Mouse (Mus musculus) cerebellum, adult 2 months (tissue): ENCODE measurements around the gene Aptx. TPM values are rescaled to one million over a fixed set of nuclear protein-coding genes. Genes with fewer than 3 reads are reported as not detected.

Experiments
- DNase-seq, 2 experiments: peaks; one replicate each; pipeline ENCODE4 v3.0.0; 2021
- H3K27ac ChIP-seq: fragments of 200-500 bp; 2 replicates; pipeline ENCODE4 v1.5.1; 2012; ENCODE audit warnings: low read length, control low read depth, inconsistent platforms; ENCODE audit not compliant: insufficient read depth
- H3K27me3 ChIP-seq: fragments of 200-500 bp; 2 replicates; pipeline ENCODE4 v1.6.1; 2012; ENCODE audit warnings: inconsistent platforms, mild to moderate bottlenecking, low read length, moderate library complexity; ENCODE audit not compliant: control insufficient read depth, insufficient read depth
- H3K4me1 ChIP-seq: fragments of 200-500 bp; 2 replicates; pipeline ENCODE4 v1.6.1; 2011; ENCODE audit warnings: low read length; ENCODE audit not compliant: control insufficient read depth, insufficient read depth
- H3K4me3 ChIP-seq: fragments of 200-500 bp; replicated peaks from 2 replicates; pipeline ENCODE3; 2011; ENCODE audit warnings: mild to moderate bottlenecking, low read depth, low read length, control low read depth; ENCODE audit not compliant: insufficient read depth
- CTCF ChIP-seq: fragments of 200-500 bp; IDR thresholded peaks from 2 replicates; pipeline ENCODE4 v1.5.1; 2011; ENCODE audit warnings: low read depth, mild to moderate bottlenecking, control low read depth, low read length, moderate library complexity, borderline replicate concordance; ENCODE audit not compliant: insufficient read depth
- POLR2A ChIP-seq: fragments of 200-500 bp; IDR thresholded peaks from 2 replicates; pipeline ENCODE4 v1.6.1; 2011; ENCODE audit warnings: low read length, control low read depth, borderline replicate concordance; ENCODE audit not compliant: insufficient read depth
- WGBS: fragments of 180-500 bp; shearing (Covaris S2); methylation state at CpG from one replicate; pipeline ENCODE4 v1.1.7; 2018; 5-methylcytosine and 5-hydroxymethylcytosine counted together
- polyA plus RNA-seq: library from polyadenylated mRNA; depleted of rRNA; stranded (reverse); fragments of >200 nt; gene quantifications from 2 replicates; pipeline ENCODE4 v1.2.3, GENCODE M21; 2012

Aptx gene
- polyA plus RNA-seq, 1 experiment = 24.1 TPM

GRCm38 (mm10) chr4:40682359-40682758, 20.6 kb downstream of the Aptx start:
- Histone ChIP-seq H3K27ac (no peak overlapping the region), H3K27me3 (no peaks in the 10 kb centered on the region), H3K4me3 (no peak overlapping the region), H3K4me1 (no peaks in the 10 kb centered on the region; the same call in 1 of the 2 replicates)
- DNase-seq = no peak
- WGBS = 94% methylated on average over 5 of the region's 5 CpGs
- TF ChIP-seq POLR2A (no peak), CTCF (no peak)

- Histone ChIP-seq H3K27me3 (no peaks in the 10 kb centered on the region), H3K4me1 (no peaks in the 10 kb centered on the region; the same call in 1 of the 2 replicates), H3K4me3 (no peak overlapping the region), H3K27ac (no peak overlapping the region)
- 9% methylated on average over 3 of the region's 3 CpGs for WGBS
- peak; percentile 52 to 56 for DNase-seq
- peak; percentile 8; the same call in 1 of the 2 replicates for TF ChIP-seq CTCF
- no peak for TF ChIP-seq POLR2A
Measured at GRCm38 (mm10) chr4:40681908-40682307, 21.1 kb downstream of the Aptx start.

- no peak overlapping the region for H3K27ac ChIP-seq
- H3K27me3 ChIP-seq = no peaks in the 10 kb centered on the region
- peaks cover 5% of the 10 kb centered on the region; the same call in 1 of the 2 replicates for H3K4me1 ChIP-seq
- peak; percentile 34 to 35 for DNase-seq
- TF ChIP-seq CTCF = peak; percentile 76
- no peak for TF ChIP-seq POLR2A
- no peak overlapping the region for H3K4me3 ChIP-seq
- WGBS = 55% methylated on average over 5 of the region's 5 CpGs
Measured at GRCm38 (mm10) chr4:40680250-40680860, 22.6 kb downstream of the Aptx start.

GRCm38 (mm10) chr4:40677132-40677531, 25.9 kb downstream of the Aptx start:
- Histone ChIP-seq H3K4me3 (no peak overlapping the region), H3K4me1 (peaks cover 5% of the 10 kb centered on the region; the same call in 1 of the 2 replicates), H3K27ac (no peak overlapping the region), H3K27me3 (no peaks in the 10 kb centered on the region)
- DNase-seq = no peak
- no peak for TF ChIP-seq POLR2A
- TF ChIP-seq CTCF = peak; percentile 16; the same call in 1 of the 2 replicates
- 17% methylated on average over 5 of the region's 5 CpGs for WGBS

GRCm38 (mm10) chr4:40676338-40676737, 26.7 kb downstream of the Aptx start:
- no peak for TF ChIP-seq POLR2A
- no peak for TF ChIP-seq CTCF
- WGBS = 16% methylated on average over 14 of the region's 14 CpGs
- Histone ChIP-seq H3K27ac (no peak overlapping the region), H3K4me1 (peaks cover 5% of the 10 kb centered on the region; the same call in 1 of the 2 replicates), H3K27me3 (no peaks in the 10 kb centered on the region), H3K4me3 (no peak overlapping the region)
- no peak for DNase-seq

- H3K4me1 ChIP-seq = 0 out of 2 replicates have a peak, but pooled peaks cover 5% of the 10 kb centered on the region
- H3K27ac ChIP-seq = no peak overlapping the region
- no peak overlapping the region for H3K4me3 ChIP-seq
- TF ChIP-seq POLR2A (no peak), CTCF (no peak)
- 90% methylated on average over 5 of the region's 5 CpGs for WGBS
- DNase-seq = no peak
- H3K27me3 ChIP-seq = no peaks in the 10 kb centered on the region
Measured at GRCm38 (mm10) chr4:40673526-40673925, 29.5 kb downstream of the Aptx start.

GRCm38 (mm10) chr4:40666237-40667012, 36.6 kb downstream of the Aptx start:
- no peak for TF ChIP-seq CTCF
- no peak for TF ChIP-seq POLR2A
- DNase-seq = no peak
- H3K4me3 ChIP-seq = no peak overlapping the region
- WGBS = 78% methylated on average over 9 of the region's 9 CpGs
- no peak overlapping the region for H3K27ac ChIP-seq
- H3K27me3 ChIP-seq = no peaks in the 10 kb centered on the region
- no peaks in the 10 kb centered on the region for H3K4me1 ChIP-seq
